Mouse (Mus musculus) lung, postnatal 4 days (tissue): ENCODE data around the gene Tgm6.

Experiments
- DNase-seq, 2 experiments: peaks; one replicate each; pipeline ENCODE4 v3.0.0; 2021

Tgm6 gene

DNA sequence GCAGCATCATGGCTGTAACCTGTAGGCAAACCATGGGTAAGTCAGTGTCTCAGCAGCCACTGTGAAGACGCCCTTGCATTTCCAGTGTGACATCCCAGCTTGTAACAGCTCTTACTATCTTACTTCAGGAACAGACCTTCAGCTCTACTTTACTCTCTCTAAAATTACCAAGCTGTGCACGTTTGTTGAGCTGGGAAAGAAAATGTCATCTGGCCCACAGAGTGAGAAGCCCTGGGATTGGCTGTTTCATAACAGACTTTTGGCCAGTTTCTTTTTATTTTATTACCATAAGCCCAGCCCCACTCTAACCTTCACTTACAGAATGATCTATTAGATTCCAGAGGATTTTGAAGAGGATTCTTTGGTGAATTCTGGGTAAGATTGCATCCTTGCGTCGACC lies at the start of gene Tgm6:
Tgm6 (plus strand) TSS at position 301 of the 400 bp plus-strand sequence.
- no peak for DNase-seq

DNA sequence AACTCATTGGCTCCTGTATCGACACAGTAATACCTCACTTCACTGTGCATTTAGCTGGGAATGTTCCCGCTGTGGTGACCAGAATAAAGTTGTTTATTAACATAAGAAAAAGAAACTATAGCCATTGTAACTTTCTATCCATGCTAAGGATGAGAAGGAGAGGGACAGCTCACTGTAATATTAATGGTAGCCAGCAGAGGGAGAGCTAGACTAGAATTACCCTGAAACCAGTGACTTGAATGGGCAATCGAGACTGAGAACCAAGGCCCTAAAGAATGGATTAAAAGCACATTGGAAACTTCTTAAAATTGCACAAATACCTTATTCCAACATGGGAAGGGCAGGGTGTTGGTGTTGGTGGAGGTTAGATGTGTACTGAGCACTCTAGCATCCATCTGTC lies 44.0 kb upstream of the Tgm6 start:
- DNase-seq: peak in 1 of 2 experiments; percentile 19

DNA sequence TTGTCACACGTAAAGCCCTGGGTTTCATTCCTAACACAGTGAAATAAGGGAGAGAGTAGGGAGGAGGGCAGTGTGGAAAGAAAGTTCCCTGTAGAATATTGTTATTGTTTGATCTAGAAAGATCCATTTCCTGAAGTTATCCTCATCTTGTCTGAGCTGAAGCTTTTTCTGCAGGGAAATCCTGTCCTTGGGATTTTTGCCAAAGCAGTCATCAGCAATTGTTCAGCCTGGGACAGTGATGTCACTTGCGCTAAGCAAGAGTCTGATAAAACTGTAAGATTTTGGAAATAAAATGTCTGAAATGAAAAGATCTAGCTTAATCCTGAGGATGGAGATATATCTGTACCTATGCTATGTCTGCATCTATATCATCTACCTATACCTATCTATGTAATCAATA lies 41.8 kb upstream of the Tgm6 start:
- DNase-seq: no peak

DNA sequence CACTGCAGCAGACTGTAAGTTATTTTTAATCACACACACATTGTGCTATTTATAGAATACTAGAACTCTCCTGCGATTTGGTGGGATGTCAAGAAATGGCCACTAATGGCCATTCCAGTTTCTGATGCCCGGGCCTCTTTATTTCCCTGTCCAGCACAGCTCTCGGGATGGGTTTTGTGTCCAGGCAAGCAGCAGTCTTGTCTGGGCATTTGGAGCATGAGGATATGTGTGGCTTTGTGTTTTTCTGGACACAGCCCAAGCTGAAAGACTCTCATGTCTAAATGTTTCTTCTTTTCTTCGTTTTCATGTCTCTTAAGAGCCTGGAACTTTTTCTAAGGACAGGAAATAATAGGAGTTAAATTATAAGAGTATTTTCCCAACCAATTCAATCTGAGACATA lies 588 bp downstream of the Tgm6 start:
- no peak for DNase-seq

DNA sequence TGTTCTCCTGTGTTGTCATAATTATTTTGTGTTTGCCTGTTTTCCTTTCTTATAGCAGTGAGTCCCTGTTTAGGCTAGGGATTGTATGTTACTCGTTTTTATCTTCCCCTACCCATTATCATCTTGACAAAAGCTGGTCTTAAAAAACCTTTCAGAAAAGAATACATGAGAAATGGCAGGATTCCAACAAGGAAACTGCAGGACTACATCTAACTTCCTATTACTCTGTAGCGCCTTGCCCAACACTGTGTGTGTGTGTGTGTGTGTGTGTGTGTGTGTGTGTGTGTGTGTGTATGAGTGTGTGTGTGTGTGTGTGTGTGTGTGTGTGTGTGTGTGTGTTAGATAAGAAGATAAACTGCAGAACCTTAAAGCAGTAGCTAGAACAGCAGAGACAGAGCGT lies 1.2 kb downstream of the Tgm6 start:
- peak; percentile 22 to 42 for DNase-seq

DNA sequence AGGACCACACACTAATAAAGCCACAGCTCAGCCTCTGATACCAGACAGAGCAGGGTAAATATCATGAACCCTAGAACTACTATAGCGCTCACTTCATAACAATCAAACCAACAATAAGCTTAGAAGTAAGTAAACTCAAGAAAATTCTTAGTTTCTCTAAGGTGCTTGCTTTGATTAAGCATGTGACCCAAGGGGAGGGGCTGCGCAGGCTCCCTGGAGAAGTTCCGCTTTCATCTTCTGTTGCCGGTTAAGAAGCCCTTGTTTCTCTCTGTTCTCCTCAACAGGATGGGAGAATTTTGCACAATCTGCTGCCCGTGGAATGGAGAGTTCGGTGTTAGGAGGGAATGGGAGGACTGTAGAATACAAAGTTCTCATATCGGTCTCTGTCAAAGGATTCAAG lies 6.4 kb downstream of the Tgm6 start:
- DNase-seq: no peak

DNA sequence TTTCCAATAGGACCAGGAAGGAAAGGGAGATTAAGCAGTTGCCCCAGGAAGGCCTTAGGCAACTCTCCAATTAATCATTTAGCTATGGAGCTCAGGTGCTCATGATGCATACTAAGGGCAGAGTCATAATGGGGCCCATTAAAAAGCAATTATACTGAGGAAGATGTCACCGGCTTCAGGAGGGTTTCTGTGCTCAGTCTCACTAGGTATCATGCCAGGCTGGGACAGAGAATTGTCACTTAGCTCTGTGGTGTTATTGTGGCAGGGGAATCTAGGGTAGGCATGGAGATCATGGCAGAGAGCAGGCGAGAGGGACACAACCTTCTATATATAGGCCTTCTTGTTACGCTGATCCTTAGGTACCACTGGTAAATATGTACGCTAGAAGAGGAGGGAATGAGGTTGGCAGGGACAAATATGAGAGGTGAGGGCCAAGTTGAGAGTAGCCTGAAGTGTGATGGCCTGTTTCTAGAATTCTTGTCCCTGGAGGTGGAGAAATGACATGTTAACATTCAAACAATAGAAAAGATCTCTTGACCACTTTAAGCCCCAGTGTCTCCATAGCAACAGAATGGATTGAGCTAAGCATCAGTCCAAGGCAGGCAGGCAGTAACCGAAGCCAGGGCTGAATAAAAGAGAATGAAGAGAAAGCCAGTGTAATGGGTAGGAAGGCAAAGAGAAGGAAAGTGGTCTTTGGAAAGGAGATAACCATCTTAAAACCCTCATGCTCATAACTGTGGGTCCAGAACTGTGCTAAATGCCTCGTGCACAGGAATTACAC lies 13.3 kb downstream of the Tgm6 start:
- DNase-seq: no peak

DNA sequence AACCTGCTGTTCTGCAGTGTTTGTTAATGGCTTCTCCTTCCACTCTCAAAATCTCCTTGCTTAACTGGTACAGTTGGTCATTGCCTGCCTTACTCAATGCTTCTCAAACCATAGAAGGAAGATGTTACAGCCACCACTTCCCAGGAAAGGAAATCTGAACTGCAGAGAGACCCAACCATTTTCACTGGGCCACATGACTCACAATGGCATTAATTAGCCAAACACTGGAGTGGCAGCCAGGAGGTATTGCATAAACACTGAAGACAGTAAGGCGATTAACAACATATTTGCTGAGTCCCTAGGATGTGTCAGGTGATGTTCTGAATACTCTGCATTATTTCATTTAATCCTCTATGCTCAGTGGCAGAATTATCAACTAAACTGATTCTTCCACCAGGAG lies 13.9 kb downstream of the Tgm6 start:
- no peak for DNase-seq

DNA sequence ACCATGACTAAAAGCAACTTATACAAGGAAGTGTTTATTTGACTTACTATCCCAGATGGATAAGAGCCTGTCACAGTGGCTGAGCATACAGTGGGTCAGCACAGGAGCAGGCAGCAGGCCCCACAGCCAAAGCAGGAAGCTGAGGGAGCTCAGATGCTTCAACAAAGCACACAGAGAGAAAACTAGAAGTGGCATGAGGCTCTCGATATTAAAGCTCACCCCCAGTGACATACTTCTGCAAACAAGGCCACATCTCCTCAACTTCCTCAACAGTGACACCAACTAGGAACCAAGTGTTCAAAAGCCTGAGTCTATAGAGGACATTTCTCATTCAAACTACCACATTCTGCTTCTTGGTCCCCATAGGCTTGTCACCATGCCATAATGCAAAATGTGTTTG lies 17.5 kb downstream of the Tgm6 start:
- no peak for DNase-seq

DNA sequence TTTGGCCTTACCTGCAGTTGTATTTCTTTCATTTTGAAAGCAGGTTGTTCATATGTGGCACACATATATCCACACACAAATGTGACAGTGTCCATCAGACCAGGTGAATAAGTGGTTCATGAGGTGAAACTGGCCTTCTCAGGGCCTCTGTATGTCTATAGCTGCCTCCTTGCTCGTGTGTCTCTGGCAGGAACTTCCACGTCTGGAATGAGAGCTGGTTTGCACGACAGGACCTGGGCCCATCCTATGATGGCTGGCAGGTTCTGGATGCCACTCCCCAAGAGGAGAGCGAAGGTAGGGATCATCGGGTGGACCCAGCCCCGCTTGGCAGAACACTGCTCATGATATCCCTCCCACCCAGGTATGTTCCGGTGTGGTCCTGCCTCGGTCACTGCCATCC lies 30.8 kb downstream of the Tgm6 start:
- DNase-seq: no peak

DNA sequence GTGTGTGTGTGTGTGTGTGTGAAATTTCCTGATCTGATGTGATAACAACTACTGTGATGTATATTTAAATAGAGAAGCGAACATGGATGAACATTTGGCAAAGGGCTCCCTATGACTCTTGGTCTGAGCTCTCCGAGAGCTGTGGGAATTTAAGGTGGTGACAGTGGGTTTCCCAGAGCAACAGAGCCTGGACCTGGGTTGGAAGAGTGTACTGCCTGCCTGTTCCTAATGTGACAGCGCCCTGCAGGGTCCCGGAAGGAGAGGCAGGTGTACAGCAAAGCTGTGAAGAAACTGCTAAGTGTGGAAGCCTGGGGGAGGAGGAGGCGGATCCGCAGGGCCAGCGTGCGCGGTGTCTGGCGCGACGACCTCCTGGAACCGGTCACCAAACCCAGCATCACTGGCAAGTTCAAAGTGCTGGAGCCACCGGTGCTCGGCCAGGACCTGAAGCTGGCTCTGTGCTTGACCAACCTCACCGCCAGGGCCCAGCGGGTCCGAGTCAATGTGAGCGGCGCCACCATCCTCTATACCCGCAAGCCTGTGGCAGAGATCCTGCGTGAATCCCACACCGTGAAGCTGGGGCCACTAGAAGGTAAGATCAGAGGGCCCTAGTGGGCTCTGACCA lies 32.6 kb downstream of the Tgm6 start:
- DNase-seq: no peak

DNA sequence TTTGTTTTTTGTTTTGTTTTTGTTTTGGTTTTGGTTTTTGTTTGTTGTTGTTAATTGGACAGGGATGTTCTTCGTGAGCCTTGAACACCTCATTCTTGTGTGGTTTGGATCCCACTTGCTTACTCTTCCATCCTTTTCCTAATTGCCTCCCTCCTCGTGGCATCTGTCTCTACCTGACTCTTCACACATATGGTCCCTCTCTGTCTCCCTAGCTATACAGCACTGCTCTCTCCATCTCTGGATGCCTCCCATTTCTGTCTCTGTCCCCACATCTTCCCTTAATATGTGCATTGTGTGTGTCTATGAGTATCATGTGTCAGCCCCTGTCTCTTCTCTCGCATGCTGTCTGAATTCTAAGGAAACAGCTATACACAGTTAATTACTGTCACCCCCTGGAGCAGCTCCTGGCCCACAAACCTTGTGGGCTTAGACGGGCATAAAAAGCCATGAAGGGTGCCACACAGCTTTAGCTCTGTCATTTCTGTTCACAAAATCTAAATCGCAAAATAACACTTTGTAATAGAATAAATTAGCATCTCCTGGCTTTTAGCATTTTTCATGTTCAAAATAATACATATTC lies 34.0 kb downstream of the Tgm6 start:
- no peak for DNase-seq

DNA sequence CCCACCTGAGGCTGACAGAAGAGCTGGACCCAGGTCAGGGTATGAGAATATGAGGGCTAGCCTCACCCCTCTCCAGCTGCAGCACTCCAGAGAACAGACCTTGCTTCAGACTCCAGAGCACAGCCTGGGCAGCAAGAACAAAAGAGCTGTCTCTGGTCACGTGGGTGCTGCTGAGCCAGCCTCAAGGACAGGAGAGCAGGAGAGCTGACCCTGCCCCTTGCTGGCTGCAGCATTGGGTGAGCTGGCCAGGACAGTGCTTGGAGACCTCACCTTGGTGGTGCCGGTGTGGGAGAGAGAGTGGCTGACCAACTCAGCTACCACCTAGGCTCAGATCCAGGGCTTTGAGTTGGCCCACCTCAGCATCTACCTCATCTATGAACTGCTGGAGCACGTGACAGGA lies 43.0 kb downstream of the Tgm6 start:
- no peak for DNase-seq

DNA sequence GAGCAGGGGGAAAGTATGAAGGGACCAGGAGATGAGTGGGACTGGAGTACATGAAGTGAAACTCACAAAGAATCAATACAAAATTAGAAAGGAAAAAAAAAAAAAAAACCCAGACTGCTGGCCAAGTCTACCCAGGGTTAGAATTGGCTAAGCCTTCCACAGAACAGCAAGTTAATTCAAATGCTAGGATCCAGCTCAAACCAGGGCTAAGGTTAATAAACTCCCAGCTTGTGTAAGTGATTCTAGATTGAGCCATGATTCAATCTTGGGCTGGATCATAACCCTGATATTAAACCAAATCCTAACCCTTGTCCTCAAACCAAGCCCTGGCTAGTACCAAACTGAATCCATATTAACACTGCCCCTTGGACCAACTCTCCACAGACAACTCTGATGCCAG lies 43.6 kb downstream of the Tgm6 start:
- no peak for DNase-seq

DNA sequence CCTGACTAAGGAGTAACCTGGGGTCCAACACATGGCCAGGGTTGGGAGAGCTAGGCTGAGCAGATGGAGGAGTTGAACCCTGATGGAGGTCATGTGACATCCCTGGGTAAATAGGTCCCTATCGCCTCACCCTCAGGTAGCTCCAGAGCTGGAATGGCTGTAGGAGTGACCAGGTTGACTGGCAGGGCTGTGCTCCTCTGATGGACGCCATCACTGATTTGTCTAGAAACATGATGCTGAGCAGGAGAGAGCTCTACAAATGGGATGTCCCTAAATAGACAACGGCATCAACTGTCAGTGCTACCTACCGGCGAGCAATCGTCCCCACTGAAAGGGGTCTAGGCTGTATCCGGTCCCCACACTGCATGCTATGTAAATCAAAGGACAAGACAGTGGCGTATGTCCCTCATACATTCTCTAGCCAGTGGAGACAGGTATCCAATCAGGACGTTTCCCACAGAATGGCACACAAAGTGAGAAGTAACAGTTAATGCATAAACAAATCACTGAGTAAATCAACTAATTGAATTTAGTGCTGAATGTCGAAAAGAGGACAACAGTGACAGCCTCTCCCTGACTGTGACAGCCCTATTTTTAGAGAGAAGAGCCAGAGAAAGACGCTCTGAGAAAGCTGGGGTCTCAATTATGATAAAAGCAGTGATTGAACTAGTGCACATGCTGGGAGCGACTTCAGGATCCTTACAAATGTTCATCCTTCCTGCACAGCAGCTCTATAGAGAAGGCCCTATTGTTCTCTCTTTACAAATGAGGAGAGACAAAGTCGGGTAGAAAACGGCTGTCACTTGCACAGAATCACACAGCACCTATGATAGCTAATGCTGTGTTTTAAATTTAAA lies 45.2 kb downstream of the Tgm6 start:
- DNase-seq: no peak

DNA sequence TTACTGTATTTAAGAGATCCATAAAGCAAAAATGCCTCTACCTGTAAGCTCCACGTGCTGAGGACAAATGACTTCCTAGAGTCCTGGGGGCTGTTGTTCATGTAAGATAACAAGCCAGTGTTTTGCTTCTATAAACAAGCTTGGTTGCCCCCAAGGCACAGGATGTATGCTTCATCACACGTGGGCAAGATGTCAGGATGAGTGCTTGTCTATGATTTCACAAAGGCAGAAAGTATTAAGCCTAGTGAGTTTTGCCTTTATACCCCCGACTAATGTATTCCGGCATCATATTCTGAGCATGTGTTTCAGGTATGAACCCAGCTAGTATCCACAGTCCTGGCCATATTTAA lies 45.8 kb downstream of the Tgm6 start:
- no peak for DNase-seq

DNA sequence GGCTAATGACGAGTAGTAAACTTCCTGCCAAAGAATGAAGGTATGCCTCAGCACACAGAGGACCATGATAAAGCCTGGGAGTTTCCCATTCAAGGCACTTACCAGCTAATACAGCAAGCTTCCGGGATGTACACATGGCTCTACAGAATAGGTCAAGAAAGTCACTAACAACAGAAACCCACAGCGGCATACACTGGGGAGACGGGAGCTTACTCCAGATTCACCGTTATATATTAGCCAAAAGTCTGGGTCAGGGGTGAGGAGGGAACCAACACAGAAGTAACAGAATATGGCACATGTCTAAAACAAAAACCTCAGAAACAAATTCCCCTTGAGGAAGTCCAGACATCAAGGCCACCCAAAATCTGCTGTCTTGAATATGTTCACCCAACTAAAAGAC lies 50.5 kb downstream of the Tgm6 start:
- DNase-seq: no peak

DNA sequence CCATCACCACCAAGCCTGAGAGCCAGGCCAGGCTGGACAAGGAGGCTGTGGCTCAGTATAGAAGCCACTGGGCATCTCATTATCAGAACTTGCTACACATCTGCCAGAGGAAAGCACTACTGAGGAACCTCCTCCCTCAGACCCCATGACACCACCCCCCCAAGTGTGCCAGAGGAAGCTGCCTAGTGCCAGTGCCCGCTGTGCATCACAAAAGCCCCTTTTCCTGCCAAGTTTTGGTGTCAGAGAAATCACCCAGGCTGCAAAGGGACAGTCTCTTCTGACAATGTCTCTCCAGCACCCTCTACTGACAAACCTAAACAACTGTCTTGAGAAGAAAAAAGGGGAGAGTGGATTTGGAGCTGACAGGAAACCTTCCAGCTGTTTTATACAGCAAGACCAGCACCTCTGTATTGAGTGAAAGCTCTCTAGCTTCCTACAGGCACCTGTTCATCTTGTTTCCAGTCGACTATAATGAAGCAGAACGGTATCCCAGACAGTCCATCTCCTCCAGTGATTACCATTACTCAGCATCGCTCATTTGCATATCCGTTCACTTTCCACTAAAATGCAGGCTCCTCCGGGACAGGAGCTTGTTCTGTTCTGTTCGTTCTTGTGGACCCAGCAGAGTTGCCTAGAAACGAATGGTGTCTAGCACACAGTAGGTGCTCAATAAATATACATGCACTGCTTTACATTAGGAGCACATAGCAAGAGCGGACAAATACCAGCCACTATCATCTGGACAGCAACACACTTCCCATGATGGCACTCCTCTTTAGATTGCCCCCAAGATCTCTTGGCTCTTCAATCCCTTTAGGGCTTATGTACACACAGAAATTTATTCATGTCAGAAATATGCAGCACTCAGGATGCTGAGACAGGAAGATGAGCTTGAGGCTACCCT lies 54.3 kb downstream of the Tgm6 start:
- peak; percentile 52 to 55 for DNase-seq

DNA sequence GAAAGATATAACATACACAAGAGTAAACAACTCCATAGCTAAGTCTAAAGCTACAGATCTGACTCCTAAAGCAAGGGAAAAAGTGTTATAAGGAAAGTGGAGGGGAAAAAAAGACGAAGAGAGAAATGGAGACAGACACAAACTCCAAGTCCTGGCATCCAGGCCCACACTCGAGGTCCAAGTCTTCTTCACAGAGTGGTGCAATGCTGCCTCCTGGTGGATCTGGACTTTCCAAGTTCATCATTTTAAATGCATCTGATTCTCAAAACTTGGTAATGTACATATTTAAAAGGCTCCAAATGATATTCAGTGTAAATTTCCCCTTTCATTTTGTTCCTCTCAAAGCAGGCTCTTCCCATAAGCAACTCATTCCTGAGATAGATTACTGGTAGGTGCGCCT lies 55.6 kb downstream of the Tgm6 start:
- peak in 1 of 2 experiments; percentile 54 for DNase-seq

DNA sequence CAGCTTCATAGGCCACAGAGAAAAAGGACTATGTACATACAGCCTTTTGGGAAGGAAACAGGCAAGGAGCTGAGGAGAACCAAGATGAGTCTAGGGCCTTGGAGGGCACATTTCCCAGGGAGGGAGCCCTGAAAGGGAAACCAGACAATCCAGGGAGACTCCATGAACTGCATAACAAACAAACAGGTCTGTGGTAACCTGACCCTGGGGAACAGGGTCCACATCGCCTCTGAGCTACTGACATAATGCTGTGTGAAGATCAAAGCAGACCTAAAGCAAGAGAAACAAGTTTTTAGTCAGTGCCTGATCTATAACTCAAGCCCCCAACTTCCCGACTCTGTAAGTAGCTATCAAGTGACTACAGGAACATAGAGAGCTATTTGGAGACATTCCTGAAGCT lies 59.5 kb downstream of the Tgm6 start:
- DNase-seq: no peak

DNA sequence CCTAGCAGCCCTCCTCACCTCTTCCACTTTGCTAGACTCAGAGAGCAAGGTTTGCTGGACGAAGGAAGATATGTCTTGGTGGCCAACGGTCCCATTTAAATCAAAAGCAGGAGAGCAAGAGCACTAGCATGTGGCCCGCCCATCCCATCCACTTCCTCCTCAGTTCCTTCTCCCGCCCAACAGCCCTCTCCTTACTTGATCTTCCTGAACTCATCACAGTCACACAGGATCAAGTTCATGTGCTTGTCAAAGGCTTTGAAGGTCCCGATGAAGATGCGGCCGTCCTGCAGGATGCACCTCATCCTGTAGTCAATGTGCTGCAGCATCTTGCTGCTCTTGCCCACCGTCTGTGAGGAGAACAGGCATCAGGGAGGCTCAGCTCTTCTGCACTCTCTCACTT lies 64.6 kb downstream of the Tgm6 start:
- no peak for DNase-seq

DNA sequence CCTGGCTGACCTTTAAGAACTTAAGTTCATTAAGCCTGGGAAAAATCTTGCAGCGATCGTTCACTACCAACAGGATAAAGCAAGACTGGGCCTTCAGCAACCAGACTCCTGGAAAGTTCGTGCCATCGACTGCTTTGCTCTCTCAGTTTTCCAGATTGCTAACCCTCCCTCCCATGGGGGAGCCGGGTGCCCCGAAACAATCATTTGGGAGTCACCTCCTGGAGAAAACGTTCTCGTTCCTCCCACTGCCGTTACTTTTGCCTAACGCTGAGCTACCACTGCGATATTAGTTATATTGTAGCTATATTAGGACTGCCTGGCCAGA lies 66.1 kb downstream of the Tgm6 start:
- DNase-seq: no peak
